Mouse (Mus musculus) CD4-positive, CD25-positive, alpha-beta regulatory T cell, adult 2 months (primary cell): Measurements from ENCODE around the gene Padi6.

Experiments used
- DNase-seq: peaks from one replicate; pipeline ENCODE4 v3.0.0-alpha.2; 2012; ENCODE audit warnings: low read depth, low spot score

The Padi6 gene

DNA sequence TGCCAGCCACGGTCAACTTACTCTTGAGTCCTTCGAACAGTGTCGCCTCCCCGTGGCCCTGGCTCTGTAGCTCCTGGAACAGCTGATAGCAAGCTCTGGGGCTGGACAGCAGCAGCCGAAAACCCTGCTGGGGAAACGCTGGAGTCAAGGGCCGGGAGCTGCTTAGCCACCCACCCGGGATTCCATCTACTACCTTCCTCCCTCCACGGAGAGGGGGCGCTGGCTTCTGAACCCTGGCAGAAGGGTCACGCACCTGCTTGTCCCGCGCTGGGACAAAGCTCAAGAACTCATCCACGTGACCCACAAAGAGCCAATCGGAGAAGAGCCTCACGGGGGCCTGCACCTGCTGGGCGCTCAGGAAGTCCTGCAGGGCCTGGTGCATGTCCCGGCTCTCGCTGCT, 7.9 kb upstream of the Padi6 start:
- peak; percentile 78 for DNase-seq

- no peak for DNase-seq
These were observed 5.5 kb upstream of the Padi6 start for GRCm38 (mm10) chr4:140747978-140748377.

DNA sequence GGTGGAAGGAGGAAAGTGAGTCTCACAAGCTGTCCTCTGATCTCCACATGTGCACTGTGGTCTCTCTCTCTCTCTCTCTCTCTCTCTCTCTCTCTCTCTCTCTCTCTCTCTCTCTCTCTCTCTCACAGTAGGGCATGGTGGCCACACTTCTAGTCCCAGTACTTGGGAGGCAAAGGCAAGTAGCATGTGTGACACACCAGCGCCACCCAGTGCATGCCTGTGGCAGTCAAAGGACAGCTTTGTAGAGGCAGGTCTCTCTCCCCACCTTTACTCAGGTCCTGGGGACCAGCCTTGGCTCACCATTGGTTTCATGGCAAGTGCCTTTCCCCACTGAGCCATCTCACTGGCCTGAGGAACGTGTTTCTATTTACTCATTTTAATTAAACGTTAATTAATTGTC, 2.2 kb upstream of the Padi6 start:
- DNase-seq, result peak; percentile 71

DNA sequence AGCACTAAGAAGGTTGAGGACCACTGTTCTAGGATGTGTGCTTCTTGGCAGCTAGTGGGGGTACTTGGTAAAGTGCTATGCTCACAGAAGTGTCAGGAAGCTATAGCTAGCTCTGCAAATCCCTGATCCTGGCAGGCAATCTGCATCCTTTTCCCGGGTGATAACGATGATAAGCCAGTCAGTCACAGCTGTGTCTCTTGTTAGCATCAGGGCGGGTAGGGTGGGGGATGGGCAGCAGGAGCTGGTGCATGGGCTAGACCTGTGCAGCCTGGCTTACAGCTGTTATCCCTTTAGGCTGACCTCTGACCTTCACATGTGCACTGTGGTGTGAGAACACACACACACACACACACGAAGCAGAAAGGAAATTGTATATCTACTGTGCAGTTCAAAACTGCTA, 643 bp upstream of the Padi6 start:
- DNase-seq, result no peak

DNA sequence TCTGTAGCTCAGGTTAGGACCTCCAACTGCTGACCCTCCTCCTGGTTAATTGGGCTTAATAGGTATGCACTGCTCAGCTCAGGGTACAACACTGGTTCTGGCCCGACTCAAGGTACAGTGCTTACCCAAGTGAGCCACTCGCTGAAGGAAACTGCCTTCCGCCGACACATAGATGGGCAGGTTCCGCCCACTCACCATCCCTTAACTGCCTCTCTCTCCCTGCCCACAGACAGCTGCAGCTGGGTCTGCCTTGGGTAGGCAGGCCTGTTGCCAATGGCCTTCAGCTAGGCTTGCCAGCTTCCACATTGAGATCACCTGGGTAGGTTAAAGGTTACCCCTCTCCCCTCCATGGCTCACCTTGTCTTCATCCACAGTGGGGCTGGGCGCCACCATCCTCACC, 1.0 kb downstream of the Padi6 start:
- DNase-seq, result no peak

DNA sequence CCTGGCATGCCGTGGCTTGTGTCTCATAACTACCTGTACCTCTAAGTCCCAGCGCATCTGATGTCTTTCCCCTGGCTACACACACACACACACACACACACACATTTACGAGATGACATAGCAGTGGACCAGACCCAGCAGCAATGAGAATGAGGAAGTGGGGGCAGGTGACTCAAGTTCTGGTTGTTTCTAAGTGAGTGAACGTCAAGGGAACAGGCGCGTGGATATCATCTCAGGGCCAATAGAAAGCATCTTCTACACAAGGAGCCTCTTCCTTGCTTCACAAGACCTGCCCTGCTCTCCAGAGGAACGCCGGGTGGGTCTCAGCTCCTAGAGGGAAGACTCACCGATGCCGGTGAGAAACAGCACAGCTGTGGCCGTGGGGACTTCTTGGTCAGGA, 1.8 kb downstream of the Padi6 start:
- no peak for DNase-seq

GRCm38 (mm10) chr4:140732871-140733270, 9.6 kb downstream of the Padi6 start:
- no peak for DNase-seq

GRCm38 (mm10) chr4:140731654-140732053, 10.8 kb downstream of the Padi6 start:
- peak; percentile 44 for DNase-seq

DNA sequence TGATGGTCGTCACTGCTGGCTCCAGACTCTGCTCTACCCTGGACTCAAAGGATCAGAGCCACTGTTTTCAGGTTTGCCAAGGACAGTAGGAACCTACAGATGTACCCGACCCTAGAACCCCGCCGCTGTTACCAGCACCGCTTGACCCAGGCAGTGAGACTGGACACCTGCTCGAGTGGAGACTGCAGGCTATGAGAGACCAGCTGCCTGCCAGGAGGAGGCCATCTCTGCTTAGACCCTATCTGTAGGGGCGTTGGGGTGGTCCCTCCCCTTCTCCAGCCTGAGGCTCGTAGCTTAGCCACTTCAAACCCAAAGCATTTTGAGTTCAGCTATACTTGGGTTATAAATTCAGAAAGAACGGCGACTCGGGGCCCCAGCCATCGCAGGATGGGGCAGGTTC, 15.5 kb downstream of the Padi6 start:
- no peak for DNase-seq

DNA sequence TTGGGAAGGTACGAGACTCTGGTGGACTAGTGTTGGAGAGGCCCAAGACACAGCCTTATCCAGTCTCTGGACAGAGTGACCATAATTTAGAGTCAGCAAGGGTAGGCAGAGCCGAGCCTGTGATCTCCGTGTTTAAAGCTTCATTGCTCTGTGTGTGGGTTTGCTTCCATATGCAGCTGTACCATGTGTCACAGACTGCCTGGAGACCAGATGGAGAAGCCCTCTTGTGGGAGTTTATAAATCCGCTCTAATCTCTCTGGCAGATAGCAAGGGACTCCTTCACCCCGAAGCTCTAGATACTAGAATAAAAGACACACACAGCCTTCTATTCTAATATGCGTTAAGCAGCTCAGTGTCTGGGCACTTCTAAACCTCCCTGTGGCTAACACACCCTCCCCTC, 17.7 kb downstream of the Padi6 start:
- no peak for DNase-seq

GRCm38 (mm10) chr4:140723801-140724200, 18.6 kb downstream of the Padi6 start:
- peak; percentile 70 for DNase-seq

DNA sequence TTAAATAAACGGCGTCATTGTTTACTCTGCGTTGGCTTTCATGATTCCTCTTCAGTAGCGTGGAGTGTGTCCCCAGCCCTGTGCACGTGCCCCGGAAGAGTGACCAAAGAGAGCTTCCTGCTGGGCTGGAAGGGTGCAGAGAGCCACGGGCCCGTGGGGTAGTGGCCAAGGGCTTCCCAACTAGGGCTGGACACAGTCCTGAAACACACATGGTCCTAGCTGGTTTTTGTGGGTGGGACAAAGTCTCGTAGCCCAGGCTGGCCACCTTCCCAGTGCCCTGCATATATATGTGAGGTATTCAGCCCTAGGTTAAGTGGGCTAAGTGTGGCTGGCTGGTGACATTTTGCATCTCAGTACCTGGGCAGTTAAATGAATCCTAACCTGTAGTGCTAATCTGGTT, 19.3 kb downstream of the Padi6 start:
- no peak for DNase-seq

GRCm38 (mm10) chr4:140722710-140723109, 19.7 kb downstream of the Padi6 start:
- DNase-seq, result no peak

- DNase-seq, result no peak
These were observed 20.4 kb downstream of the Padi6 start for GRCm38 (mm10) chr4:140721968-140722490.

DNA sequence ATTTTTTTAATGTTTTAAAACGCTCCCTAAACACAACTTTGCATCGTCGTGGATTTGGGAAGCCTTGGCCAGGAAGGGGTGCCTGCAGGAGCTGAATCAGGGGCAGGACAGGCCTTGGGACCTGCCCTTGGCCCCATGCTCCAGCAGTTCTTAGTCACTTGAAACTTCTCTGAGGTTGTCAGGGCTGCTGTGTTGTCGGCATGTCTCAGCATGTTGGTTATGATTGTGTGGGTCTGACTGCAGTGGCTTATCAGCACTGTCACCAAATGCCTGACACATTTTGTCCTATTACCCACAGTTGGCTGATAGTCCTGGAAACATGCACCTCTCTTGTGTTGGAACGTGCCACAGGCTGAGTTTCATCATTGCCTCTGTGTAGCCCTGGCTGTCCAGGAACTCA, 22.4 kb downstream of the Padi6 start:
- no peak for DNase-seq

DNA sequence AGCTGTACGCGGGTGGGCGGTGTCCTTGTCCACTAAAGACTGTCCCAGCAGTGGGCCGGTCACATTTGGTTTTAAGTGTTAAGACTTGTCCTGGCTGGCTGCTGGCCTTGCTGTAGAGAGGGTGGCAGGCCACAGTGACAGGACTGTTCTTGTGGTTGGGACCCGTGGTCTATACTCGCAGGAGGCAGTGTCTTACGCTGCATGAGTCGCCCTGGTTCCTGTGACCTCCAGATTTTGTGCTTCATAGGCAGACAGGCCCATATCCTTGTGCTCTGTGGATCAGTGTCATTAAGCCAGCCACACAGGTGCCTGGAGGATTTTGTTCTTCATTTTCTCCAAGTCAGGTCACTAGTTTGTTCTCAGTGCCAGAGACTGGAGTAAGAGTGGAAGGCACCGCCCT, 24.0 kb downstream of the Padi6 start:
- DNase-seq, result no peak

- no peak for DNase-seq
These were observed 25.4 kb downstream of the Padi6 start for GRCm38 (mm10) chr4:140716994-140717393.

DNA sequence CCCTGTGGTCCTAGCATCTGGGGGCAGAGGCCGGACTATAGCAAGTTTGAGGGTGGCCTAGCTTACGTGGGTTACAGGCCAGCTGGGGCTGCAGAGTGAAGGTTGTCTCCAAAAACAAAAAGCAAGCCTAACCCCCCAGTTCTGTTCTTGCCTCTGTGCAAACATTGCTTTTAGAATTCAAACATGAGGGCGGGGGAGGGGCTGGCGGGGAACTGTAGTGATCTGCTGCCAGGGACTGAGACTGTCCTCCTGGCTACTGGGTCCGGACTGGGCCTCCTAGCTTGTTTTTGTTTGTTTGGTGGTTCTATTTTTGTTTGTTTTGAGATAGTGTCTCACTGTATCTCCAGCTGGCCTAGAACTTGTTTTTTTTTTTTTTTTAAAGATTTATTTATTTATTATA, 27.9 kb downstream of the Padi6 start:
- no peak for DNase-seq

DNA sequence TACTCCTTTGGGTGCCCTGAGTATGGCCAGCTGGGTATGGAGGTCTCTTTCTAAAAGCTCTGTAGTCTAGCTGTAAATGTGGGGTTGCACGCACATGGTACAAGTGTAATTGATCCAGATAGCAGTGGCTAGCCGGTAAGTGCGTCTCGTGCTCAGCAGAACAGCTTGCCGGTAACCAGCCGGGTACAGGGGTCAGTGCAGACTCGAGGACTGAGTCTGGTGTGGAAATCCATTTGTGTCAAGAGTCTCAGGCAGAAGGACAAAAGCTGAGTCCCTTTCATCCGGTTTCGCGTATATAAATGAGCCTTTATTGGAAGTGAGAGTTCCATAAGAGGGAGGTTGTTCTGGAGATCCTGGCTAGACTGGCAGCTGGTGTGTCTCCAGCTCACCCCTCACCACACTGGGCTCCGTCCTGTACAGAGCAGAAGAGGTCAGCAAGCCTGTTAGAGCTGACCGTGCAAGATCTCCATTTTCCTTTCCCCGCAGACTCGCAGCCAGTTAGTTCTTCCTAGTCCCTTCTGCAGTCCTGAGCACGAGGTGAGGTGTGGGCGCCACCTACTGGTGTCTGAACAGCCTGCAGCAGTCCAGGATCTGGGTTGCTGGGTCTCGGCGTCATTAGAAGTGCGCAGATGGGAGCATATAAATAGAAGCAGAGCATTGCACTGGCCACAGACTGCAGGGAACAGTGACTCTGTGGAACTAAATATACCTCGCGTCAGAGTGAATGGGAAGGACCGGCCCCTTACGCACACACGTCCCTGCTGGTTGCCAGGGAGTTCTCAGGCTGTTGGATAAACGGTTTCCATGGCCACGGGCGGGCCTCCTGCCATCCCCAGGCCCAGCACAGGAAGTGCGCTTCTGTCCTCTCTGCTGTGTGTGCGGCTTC, 28.7 kb downstream of the Padi6 start:
- DNase-seq, result peak; percentile 92

DNA sequence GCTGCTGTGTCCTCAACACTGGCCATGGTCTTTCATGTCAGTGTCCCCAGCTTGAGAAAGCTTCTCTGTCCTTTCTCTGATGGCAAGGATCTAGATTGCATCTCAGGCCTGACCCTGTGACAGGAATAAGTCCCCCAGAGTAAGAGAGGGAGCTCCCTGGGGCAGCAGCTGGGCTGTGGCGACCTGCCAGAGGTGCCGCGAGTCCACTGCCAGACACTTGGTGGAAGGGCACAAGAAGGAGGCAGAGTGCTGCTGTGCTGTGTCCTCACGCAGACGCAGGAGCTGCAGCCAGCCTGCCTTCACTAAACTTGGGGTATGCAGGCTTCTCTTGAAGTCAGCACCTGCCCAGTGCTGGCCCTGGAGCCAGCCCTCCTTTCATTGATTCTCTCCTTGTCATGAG, 31.1 kb downstream of the Padi6 start:
- no peak for DNase-seq

DNA sequence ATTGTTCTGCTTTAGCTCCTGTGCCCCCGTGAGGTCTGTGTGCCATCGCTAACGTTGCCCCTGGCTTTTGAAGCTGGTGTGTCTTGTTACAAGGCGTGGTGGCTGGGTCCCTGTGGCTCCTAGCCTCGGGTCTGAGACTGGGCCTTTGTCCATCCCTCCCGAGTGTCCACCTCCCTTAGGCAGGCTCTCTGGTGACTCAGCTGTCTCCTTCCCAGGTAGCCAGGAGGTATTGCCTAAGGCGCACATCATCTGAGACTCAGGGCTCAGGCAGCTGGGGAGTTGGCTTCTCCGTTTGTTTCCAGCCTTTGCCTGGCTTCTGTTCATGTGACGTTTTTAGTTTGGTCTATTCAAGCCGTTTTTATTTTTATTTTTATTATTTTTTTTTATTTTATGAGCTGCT, 31.7 kb downstream of the Padi6 start:
- no peak for DNase-seq

- no peak for DNase-seq
These were observed 32.8 kb downstream of the Padi6 start for GRCm38 (mm10) chr4:140709617-140710016.

DNA sequence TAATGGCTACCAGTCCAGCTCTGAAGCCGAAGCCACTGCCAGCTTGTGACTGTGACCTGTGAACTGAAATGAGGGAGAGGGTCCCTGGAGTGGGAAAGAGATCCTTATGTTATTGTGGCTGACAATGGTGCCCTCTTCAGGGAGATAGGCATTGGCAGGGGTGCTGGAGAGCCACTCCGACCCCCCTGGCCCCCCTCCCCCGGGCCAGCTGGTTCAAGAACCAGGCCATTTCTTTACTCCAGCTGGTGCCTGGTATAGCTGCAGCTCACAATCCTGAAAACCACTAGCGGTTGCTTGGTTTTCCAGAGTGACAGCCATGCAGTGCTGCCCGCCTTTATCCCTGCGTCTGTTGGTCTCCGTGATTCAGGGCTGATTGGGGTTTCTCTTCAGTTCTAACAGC, 33.3 kb downstream of the Padi6 start:
- DNase-seq, result no peak
